Mouse (Mus musculus) cerebellum, adult 2 months (tissue): ENCODE results near the gene Selenoo. TPM values are rescaled to one million over a fixed set of nuclear protein-coding genes. Genes with fewer than 3 reads are reported as not detected.

Source experiments
- DNase-seq, 2 experiments: peaks; one replicate each; pipeline ENCODE4 v3.0.0; 2021
- H3K27ac ChIP-seq: fragments of 200-500 bp; 2 replicates; pipeline ENCODE4 v1.5.1; 2012; ENCODE audit warnings: low read length, control low read depth, inconsistent platforms; ENCODE audit not compliant: insufficient read depth
- H3K27me3 ChIP-seq: fragments of 200-500 bp; 2 replicates; pipeline ENCODE4 v1.6.1; 2012; ENCODE audit warnings: inconsistent platforms, mild to moderate bottlenecking, low read length, moderate library complexity; ENCODE audit not compliant: control insufficient read depth, insufficient read depth
- H3K4me1 ChIP-seq: fragments of 200-500 bp; 2 replicates; pipeline ENCODE4 v1.6.1; 2011; ENCODE audit warnings: low read length; ENCODE audit not compliant: control insufficient read depth, insufficient read depth
- H3K4me3 ChIP-seq: fragments of 200-500 bp; replicated peaks from 2 replicates; pipeline ENCODE3; 2011; ENCODE audit warnings: mild to moderate bottlenecking, low read depth, low read length, control low read depth; ENCODE audit not compliant: insufficient read depth
- CTCF ChIP-seq: fragments of 200-500 bp; IDR thresholded peaks from 2 replicates; pipeline ENCODE4 v1.5.1; 2011; ENCODE audit warnings: low read depth, mild to moderate bottlenecking, control low read depth, low read length, moderate library complexity, borderline replicate concordance; ENCODE audit not compliant: insufficient read depth
- POLR2A ChIP-seq: fragments of 200-500 bp; IDR thresholded peaks from 2 replicates; pipeline ENCODE4 v1.6.1; 2011; ENCODE audit warnings: low read length, control low read depth, borderline replicate concordance; ENCODE audit not compliant: insufficient read depth
- WGBS: fragments of 180-500 bp; shearing (Covaris S2); methylation state at CpG from one replicate; pipeline ENCODE4 v1.1.7; 2018; 5-methylcytosine and 5-hydroxymethylcytosine counted together
- polyA plus RNA-seq: library from polyadenylated mRNA; depleted of rRNA; stranded (reverse); fragments of >200 nt; gene quantifications from 2 replicates; pipeline ENCODE4 v1.2.3, GENCODE M21; 2012

Selenoo gene
- polyA plus RNA-seq, 1 experiment = 58.1 TPM

DNA sequence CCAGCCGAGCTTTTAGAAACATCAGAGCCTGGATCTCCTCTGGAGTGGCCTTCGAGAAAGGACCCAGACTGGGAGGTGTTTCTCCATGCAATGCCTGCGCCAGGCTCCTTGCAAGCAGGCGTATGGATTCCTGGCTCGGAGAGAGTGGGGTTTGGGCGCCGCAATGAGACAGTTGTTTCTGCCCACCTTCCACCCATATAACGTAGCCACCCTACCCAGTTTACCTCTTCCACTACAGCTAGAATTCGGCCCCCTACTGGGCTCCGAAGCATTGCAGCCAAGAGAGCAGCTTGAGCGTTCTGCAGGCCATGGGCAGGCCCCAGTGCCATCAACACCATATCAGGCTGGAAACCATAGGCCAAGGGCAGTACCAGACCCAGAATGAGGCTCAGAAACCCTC, 34.7 kb downstream of the Selenoo start:
- Histone ChIP-seq H3K4me1 (peaks cover 21% of the 10 kb centered on the region), H3K27me3 (no peaks in the 10 kb centered on the region), H3K27ac (peak overlapping the region; percentile 78), H3K4me3 (peak overlapping the region; percentile 88)
- WGBS = 7% methylated on average over 11 of the region's 11 CpGs
- peak; percentile 64 to 65 for DNase-seq
- TF ChIP-seq CTCF (no peak), POLR2A (no peak)

- Histone ChIP-seq H3K4me1 (peaks cover 21% of the 10 kb centered on the region), H3K27ac (no peak overlapping the region), H3K4me3 (no peak overlapping the region), H3K27me3 (no peaks in the 10 kb centered on the region)
- WGBS = 91% methylated on average over 3 of the region's 3 CpGs
- TF ChIP-seq CTCF (no peak), POLR2A (no peak)
- no peak for DNase-seq
These were observed 35.4 kb downstream of the Selenoo start for GRCm38 (mm10) chr15:89124312-89124711.

- H3K27ac ChIP-seq = no peak overlapping the region
- no peaks in the 10 kb centered on the region for H3K27me3 ChIP-seq
- no peak for TF ChIP-seq CTCF
- TF ChIP-seq POLR2A = no peak
- WGBS = 89% methylated on average over 9 of the region's 9 CpGs
- no peak for DNase-seq
- no peak overlapping the region for H3K4me3 ChIP-seq
- H3K4me1 ChIP-seq = peaks cover 17% of the 10 kb centered on the region
These were observed 36.5 kb downstream of the Selenoo start for GRCm38 (mm10) chr15:89125351-89125750.

DNA sequence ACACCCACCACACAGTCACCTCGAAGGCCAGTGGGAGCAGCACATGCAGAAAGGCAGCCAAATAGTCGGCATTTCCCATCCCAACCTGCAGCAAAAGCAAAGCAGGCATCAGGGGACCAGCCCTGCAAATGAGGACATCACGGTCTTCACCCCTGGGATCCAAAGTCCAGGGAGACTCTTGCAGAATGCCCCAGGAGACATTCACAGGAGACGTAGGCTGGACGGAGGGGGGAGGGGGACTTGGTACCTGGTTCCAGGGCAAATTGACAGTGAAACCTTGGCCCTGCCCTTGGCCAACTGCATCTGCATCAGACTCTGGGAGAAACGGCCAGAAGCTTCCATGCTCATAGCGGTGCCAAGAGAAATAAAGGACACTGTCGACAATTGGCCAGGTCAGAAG, 37.7 kb downstream of the Selenoo start:
- WGBS = 83% methylated on average over 8 of the region's 8 CpGs
- H3K4me3 ChIP-seq = no peak overlapping the region
- H3K27me3 ChIP-seq = no peaks in the 10 kb centered on the region
- no peak for DNase-seq
- TF ChIP-seq POLR2A = no peak
- no peak for TF ChIP-seq CTCF
- no peak overlapping the region for H3K27ac ChIP-seq
- H3K4me1 ChIP-seq = peaks cover 17% of the 10 kb centered on the region

- TF ChIP-seq CTCF (no peak), POLR2A (no peak)
- H3K27me3 ChIP-seq = no peaks in the 10 kb centered on the region
- H3K4me3 ChIP-seq = peak overlapping the region; percentile 70
- peak overlapping the region; percentile 58 for H3K27ac ChIP-seq
- peaks cover 17% of the 10 kb centered on the region for H3K4me1 ChIP-seq
- 47% methylated on average over 8 of the region's 8 CpGs for WGBS
- peak in 1 of 2 experiments; percentile 41 for DNase-seq
These were observed 38.6 kb downstream of the Selenoo start for GRCm38 (mm10) chr15:89127364-89127940.

DNA sequence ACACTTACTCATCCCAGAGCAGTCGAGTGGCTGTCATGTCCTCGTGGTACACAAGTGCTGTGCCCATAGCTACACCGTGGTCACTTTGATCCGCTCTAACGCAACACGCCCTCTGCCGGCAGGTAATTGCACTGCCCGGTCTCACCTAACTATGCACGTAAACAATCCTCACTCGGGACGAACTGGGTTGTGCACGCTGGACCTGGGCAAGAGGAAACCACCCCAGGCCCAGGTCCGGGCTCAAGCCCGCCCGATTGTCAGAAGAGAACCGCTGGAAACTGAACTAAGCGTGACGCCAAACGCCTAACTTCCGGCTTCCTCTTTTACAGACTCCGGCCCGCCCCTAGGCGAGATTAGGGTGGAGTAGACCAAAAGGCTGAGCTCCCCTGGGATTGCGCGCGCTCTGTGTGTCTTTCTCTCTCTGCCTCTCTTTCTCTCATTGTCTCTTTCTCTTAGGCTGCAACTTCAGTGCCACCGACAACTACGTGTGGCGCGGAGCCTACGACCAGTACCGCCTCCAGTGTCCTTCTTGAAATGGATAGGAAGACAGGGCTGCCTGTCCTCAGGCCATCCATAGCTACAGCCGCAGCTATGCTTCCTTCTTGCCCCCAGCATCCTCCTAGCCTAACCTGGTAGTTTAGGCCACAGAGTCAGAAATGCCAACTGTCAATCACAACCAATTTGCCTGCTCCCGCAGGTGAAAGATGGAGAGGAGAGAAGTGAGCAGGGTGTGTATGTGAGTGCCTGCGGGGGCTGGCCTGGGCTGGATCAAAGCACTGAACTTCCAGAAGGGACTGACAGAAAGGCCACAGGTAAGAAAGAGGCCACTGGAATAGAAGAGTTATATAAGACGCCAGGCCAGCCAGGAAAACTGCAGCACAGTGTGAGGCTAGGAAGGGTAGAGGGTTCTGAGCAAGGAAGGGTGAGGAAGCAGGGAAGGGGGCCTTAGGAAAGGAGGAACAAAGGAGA, 39.8 kb downstream of the Selenoo start, which contains the start of gene Hdac10:
Gene Hdac10, minus strand, starts transcription at position 319 of the 969 bp plus-strand sequence.
- Histone ChIP-seq H3K27me3 (no peaks in the 10 kb centered on the region), H3K4me3 (peak within 1 kb of the TSS; percentile 70), H3K4me1 (peaks cover 15% of the 10 kb centered on the region), H3K27ac (peak within 1 kb of the TSS; percentile 58)
- TF ChIP-seq CTCF = peak; percentile 93
- TF ChIP-seq POLR2A = peak; percentile 47
- peak; percentile 92 to 97 for DNase-seq
- WGBS = 2% methylated on average over 36 of the region's 36 CpGs

GRCm38 (mm10) chr15:89130245-89130644, 41.4 kb downstream of the Selenoo start:
- Histone ChIP-seq H3K27me3 (no peaks in the 10 kb centered on the region), H3K27ac (no peak overlapping the region), H3K4me3 (no peak overlapping the region), H3K4me1 (peaks cover 8% of the 10 kb centered on the region)
- no peak for TF ChIP-seq POLR2A
- no peak for TF ChIP-seq CTCF
- DNase-seq = no peak
